Mouse (Mus musculus): ENCODE measurements around the gene Nans. TPM values are rescaled to one million over a fixed set of nuclear protein-coding genes. Genes with fewer than 3 reads are reported as not detected.

Gene Nans
- polyA plus RNA-seq, 1 experiment from 2014 or later: 67.7 TPM

DNA sequence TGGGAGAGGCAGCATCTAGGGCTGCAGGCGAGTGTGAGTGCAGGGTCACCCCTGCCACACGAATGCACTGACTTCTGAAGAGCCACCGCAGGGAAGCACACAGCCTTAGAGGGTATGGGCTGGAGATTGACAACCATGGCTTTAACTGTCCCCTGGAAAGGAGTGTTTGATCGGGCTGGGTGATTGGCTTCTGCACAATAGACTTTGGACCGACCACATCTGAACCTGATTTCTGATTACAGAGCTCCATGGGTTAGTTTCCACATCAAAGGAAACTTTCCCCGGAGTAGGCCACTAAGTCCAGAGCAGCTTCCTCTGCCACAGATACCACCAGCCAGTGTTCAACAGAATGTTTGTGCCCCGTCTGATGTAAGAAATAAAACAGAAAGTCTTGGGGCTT lies 40.7 kb downstream of the Nans start:
- WGBS: 53% methylated on average over 7 of the region's 7 CpGs
- H3K9ac ChIP-seq (ENCODE audit: low read length): no peak overlapping the region
- no peak overlapping the region for H3K4me2 ChIP-seq (replicated peaks; ENCODE audit: low read depth)
- H3K4me3 ChIP-seq (ENCODE audit: low read depth, low read length): no peak overlapping the region
- H3K27ac ChIP-seq (replicated peaks): no peak overlapping the region
- no peaks in the 10 kb centered on the region for H3K4me1 ChIP-seq (replicated peaks; ENCODE audit: control insufficient read depth, insufficient read depth)
- ATAC-seq (ENCODE audit: low FRiP score, low TSS enrichment) (no peak), DNase-seq (ENCODE audit: low spot score) (no peak)
- TF ChIP-seq EP300 (optimal IDR thresholded peaks at IDR 0.05): no peak
- TF ChIP-seq CTCF (IDR thresholded peaks at IDR 0.05; ENCODE audit: low read depth): no peak
- H3K36me3 ChIP-seq (ENCODE audit: control insufficient read depth, insufficient read depth, low read length): no peaks in the 10 kb centered on the region
- H3K27me3 ChIP-seq (ENCODE audit: control insufficient read depth, insufficient read depth, low read length): no peaks in the 10 kb centered on the region
- no peaks in the 10 kb centered on the region for H3K9me3 ChIP-seq (ENCODE audit: control insufficient read depth, low read length)

DNA sequence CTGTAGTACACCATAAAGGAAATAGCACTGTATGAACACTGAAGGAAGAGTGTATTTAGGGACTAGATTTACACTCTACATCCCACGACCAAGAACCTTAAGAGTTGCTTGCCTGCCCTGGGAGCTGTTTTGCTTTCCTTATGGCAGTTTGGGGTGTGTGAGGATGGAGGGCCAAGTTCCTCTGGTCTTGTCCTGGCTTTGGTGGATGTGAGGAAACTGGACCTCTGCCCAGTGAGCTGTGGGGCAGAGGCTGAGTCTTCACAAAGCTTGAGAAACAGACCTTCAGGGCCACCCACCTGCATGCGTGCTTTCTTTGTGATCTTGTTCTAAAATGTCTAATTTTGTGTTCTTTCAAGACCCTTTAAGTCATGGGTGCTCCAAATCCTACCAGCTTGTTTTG lies 43.5 kb downstream of the Nans start:
- H3K9me3 ChIP-seq (ENCODE audit: control insufficient read depth, low read length): no peaks in the 10 kb centered on the region
- ATAC-seq (ENCODE audit: low FRiP score, low TSS enrichment) (no peak), DNase-seq (ENCODE audit: low spot score) (no peak)
- TF ChIP-seq EP300 (optimal IDR thresholded peaks at IDR 0.05) (no peak), CTCF (IDR thresholded peaks at IDR 0.05; ENCODE audit: low read depth) (no peak)
- H3K4me3 ChIP-seq (ENCODE audit: low read depth, low read length): no peak overlapping the region
- H3K9ac ChIP-seq (ENCODE audit: low read length): no peak overlapping the region
- no peak overlapping the region for H3K4me2 ChIP-seq (replicated peaks; ENCODE audit: low read depth)
- H3K36me3 ChIP-seq (ENCODE audit: control insufficient read depth, insufficient read depth, low read length): no peaks in the 10 kb centered on the region
- H3K27me3 ChIP-seq (ENCODE audit: control insufficient read depth, insufficient read depth, low read length): no peaks in the 10 kb centered on the region
- H3K4me1 ChIP-seq (replicated peaks; ENCODE audit: control insufficient read depth, insufficient read depth): no peaks in the 10 kb centered on the region
- H3K27ac ChIP-seq (replicated peaks): no peak overlapping the region
- 77% methylated on average over 2 of the region's 2 CpGs for WGBS

DNA sequence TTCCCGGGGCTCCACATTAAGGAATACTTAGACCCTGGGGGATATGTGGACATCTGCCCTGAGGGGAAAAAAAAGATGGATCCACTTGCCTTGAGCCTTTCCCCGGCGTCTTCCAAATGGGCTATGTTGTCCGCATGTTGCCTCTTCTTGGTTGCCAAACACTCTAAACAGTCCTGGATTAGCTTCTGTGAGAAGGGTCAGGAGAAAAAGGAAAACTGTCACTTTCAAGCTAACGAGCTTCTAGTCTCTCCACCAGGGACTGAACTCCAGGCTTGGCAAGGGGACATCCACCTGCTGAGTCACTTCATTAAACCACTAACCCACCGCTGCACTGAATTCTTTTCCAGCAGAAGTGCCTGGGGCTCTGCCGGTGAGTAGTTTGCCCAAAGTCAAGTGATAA lies 43.9 kb downstream of the Nans start:
- no peak for DNase-seq (ENCODE audit: low spot score)
- H3K27me3 ChIP-seq (ENCODE audit: control insufficient read depth, insufficient read depth, low read length): no peaks in the 10 kb centered on the region
- H3K9ac ChIP-seq (ENCODE audit: low read length): no peak overlapping the region
- ATAC-seq (ENCODE audit: low FRiP score, low TSS enrichment): no peak
- no peak overlapping the region for H3K4me2 ChIP-seq (replicated peaks; ENCODE audit: low read depth)
- H3K27ac ChIP-seq (replicated peaks): no peak overlapping the region
- H3K4me3 ChIP-seq (ENCODE audit: low read depth, low read length): no peak overlapping the region
- 91% methylated on average over 7 of the region's 7 CpGs for WGBS
- H3K36me3 ChIP-seq (ENCODE audit: control insufficient read depth, insufficient read depth, low read length): no peaks in the 10 kb centered on the region
- H3K9me3 ChIP-seq (ENCODE audit: control insufficient read depth, low read length): no peaks in the 10 kb centered on the region
- H3K4me1 ChIP-seq (replicated peaks; ENCODE audit: control insufficient read depth, insufficient read depth): no peaks in the 10 kb centered on the region
- TF ChIP-seq EP300 (optimal IDR thresholded peaks at IDR 0.05): no peak
- TF ChIP-seq CTCF (IDR thresholded peaks at IDR 0.05; ENCODE audit: low read depth): no peak

DNA sequence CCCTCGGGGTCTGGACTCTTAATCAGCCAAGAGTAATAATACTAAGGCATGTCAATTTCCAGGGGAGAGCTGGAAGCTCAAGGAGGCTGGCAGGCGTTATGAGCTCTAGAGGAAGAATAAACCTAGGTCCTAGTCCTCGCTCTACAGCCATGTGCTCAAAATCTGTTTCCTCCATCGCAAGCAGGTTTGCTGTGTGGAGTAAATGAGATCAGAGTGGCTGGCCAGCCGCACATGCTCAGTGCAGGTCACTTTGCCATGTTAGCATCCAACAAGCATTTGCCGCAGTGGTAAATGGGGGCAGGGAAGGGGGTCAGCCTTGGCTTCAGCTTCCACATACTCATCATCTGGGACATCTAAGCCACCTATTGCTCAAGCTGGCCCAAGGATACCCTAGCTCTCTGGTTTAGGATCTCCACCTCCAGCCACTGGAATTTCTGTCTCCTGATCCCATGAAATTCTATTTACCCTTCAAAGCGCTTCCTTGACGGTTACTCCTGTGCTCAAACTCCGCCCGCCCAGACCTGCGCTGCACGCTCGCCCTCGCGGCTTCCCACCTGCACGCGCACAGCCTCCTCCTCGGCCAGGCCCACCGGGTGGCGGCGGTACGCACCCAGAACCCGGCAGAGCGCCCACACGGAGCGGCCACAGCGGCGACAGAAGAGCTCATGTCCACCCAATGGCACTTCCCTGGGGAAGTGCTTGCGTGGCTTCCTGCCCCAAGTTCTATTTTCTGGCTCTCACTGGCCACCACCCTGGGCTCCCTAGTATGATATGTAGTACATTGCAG lies 45.1 kb downstream of the Nans start:
- Histone ChIP-seq H3K4me2 (replicated peaks; ENCODE audit: low read depth) (peak overlapping the region; percentile 87), H3K36me3 (ENCODE audit: control insufficient read depth, insufficient read depth, low read length) (no peaks in the 10 kb centered on the region), H3K27ac (replicated peaks) (no peak overlapping the region), H3K9ac (ENCODE audit: low read length) (no peak overlapping the region), H3K4me3 (ENCODE audit: low read depth, low read length) (peak overlapping the region; percentile 6), H3K9me3 (ENCODE audit: control insufficient read depth, low read length) (no peaks in the 10 kb centered on the region), H3K4me1 (replicated peaks; ENCODE audit: control insufficient read depth, insufficient read depth) (no peaks in the 10 kb centered on the region), H3K27me3 (ENCODE audit: control insufficient read depth, insufficient read depth, low read length) (no peaks in the 10 kb centered on the region)
- no peak for TF ChIP-seq EP300 (optimal IDR thresholded peaks at IDR 0.05)
- no peak for TF ChIP-seq CTCF (IDR thresholded peaks at IDR 0.05; ENCODE audit: low read depth)
- ATAC-seq (ENCODE audit: low FRiP score, low TSS enrichment) (peak; percentile 31; the same call in 1 of the 2 replicates), DNase-seq (ENCODE audit: low spot score) (peak; percentile 68)
- 12% methylated on average over 29 of the region's 29 CpGs for whole genome bisulfite sequencing

DNA sequence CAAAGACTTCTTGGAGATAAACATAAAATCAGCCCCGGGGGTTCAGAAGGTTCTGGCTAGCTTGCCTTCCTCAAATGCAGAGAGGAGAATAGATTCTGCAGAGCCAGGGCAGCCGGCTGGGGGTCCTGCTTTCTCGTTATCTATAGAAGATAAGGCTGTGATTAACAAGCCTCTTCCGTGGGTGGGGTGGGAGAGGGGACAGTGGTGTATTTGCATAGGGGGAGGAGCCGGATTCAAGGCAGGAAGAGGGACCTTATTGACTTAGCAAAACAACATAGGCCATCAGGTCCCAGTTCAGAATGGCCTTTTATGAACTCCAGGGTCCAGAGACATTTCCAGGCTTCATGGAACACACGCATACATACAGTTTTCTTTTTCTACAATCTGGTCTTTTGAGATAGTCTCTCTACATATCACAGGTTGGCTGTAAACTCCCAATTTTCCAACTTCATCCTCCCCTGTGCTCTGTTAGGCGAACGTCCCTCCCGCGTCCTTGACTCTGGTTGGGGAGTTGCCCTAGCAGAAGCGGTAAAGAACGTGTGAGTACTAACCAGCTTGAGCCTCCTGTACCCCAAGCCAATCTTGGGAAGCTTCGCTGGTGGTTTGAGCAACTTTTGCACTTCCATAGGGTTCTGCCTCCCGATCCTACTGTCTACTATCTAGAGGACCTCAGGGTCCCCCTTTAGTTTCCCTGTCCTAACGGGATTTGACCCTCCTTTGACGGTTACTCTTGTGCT lies 46.2 kb downstream of the Nans start:
- Histone ChIP-seq H3K9me3 (ENCODE audit: control insufficient read depth, low read length) (no peaks in the 10 kb centered on the region), H3K4me1 (replicated peaks; ENCODE audit: control insufficient read depth, insufficient read depth) (no peaks in the 10 kb centered on the region), H3K27ac (replicated peaks) (0 out of 2 replicates have a peak overlapping the region, but pooled peaks have one; percentile 58), H3K36me3 (ENCODE audit: control insufficient read depth, insufficient read depth, low read length) (no peaks in the 10 kb centered on the region), H3K4me2 (replicated peaks; ENCODE audit: low read depth) (peak overlapping the region; percentile 87), H3K9ac (ENCODE audit: low read length) (peak overlapping the region; percentile 60), H3K27me3 (ENCODE audit: control insufficient read depth, insufficient read depth, low read length) (no peaks in the 10 kb centered on the region), H3K4me3 (ENCODE audit: low read depth, low read length) (peak overlapping the region; percentile 49)
- no peak for DNase-seq (ENCODE audit: low spot score)
- TF ChIP-seq EP300 (optimal IDR thresholded peaks at IDR 0.05): no peak
- no peak for TF ChIP-seq CTCF (IDR thresholded peaks at IDR 0.05; ENCODE audit: low read depth)
- no peak; the same call in 1 of the 2 replicates for ATAC-seq (ENCODE audit: low FRiP score, low TSS enrichment)
- 11% methylated on average over 16 of the region's 16 CpGs for WGBS
